Mouse (Mus musculus) erythroid progenitor cell, adult 5-6 weeks (primary cell): ENCODE measurements around the gene Itih1. TPM values are rescaled to one million over a fixed set of nuclear protein-coding genes. Genes with fewer than 3 reads are reported as not detected.

Source experiments
- ATAC-seq: replicated peaks from 2 replicates; pipeline ENCODE4 v1.8.0; 2016; ENCODE audit warnings: moderate number of reproducible peaks, mild to moderate bottlenecking, moderate TSS enrichment, inconsistent platforms; ENCODE audit not compliant: poor library complexity, low FRiP score, severe bottlenecking
- total RNA-seq, 2 experiments: library from RNA; stranded (forward) in 1 of 2; stranded (reverse) in 1 of 2; fragments of 150-400 nt in 1 of 2; fragments of 186-747, 209-891 nt in 1 of 2; gene quantifications; 2 replicates each; pipeline versions ENCODE4 v1.2.3 to v1.2.4; 2015 to 2017; ENCODE audit warnings: low replicate concordance in 2 of 2

Gene Itih1
- not detected in 2 replicates for total RNA-seq (2015; ENCODE audit: low replicate concordance)
- not detected in 2 replicates for total RNA-seq (2017; ENCODE audit: low replicate concordance)

DNA sequence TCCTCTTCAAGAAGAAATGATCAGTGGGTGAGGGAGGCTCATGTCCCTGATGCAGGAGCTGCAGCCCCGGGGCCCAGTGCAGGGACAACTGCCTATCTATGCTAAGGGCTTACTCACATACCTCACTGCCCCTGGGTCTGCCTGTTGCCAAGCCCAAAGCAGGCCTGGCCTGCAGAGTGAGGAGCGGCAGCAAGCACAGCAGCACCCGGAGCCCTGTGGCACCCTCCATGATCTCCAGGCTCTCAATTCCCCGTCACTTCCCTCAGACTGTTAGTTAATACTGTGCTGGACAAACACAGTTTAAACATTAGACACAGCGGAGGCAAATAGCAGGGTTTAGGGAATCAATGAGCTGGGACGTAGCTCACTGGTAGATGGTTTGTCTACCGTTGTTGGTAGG is at the start of gene Itih1:
Gene Itih1, minus strand, starts transcription at position 252 of the 400 bp plus-strand sequence.
- ATAC-seq: no peak

DNA sequence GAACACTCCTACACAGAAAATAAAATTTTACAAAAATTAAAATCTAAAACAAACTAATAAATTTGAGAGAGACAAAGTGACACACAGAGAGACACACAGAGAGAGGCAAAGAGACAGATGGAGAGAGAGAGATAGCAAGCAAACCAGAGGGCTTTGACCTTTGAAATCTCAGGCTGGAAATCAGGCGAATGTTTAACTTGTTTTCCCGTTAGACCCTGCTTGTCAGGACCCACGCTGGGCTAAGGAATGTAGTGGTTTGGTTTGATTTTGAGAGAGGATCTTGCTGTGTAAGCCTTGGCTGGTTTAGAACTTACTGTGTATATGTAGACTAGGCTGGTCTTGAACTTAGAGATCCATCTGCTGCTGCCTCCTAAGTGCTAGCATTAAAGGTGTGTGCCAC is 33.1 kb upstream of the Itih1 start:
- no peak for ATAC-seq

DNA sequence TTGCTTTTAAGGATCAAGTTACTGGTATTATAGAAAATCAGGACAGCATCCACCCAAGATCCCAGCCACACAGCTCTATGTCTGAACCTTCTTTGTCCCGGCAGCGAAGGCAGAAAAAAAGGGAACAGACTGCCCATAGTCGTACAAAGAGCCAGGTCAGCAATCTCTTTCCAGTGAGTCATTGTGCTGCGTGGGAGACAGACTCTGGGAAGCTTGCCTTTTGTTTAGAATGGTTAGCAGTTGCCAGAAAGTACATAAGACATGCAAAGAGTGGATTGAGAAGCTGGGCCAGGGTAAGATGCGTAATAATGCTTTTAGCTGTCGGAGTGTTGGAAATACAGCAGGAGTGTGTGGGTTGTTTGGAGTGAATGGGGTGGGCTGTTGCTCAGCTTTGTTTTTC is 31.1 kb upstream of the Itih1 start:
- ATAC-seq: no peak

DNA sequence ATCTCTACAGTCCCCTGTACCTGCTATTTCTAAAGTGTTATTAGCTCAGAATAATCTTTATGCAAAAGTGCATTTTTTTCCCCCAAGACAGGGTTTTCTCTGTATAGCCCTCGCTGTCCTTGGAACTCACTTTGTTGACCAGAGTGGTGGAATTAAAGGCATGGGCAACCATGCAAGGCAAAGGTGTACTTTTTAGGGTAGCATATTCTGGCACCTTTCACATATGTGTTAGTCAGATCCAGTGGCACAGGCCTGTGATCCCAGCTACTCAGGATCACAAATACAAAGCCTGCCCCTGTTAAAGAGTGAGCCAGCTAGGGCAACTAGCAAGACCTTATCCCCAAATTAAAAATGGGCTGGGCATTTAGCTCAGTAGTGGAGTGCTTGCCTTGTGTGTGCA is 17.3 kb upstream of the Itih1 start:
- ATAC-seq: no peak

DNA sequence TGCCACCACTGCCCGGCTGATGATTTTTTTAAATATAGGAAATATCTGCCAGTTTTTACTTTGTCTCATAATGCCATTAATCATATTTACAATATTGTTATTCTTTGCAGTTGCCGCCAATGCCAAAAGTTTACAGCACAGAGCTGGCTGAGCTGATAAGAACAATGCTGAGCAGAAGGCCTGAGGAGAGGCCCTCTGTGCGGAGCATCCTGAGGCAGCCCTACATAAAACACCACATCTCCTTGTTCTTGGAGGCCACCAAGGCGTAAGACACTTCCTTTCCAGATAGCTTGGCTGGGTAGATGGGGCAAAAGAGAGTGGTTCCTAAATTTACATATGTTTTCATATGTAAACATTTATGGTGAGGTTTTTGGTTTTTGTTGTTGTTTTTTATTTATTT is 15.9 kb upstream of the Itih1 start:
- peak; percentile 83 for ATAC-seq

DNA sequence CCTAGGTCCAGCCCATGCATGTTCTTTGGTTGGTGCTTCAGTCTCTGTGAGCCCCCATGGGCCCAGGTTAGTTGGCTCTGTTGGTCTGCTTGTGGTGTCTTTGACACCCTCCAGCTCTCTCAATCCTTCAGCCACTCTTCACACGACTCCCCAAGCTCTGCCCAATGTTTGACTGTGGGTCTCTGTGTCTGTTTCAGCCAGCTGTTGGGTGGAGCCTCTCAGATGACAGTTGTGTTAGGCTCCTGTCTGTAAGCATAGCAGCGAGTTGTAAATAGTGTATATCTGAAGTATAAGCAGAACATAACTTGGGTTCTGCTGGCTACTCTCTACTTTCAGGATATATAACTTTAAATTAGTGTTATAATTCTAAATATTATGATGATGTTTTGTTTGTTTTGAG is 15.4 kb upstream of the Itih1 start:
- ATAC-seq: peak; percentile 78

DNA sequence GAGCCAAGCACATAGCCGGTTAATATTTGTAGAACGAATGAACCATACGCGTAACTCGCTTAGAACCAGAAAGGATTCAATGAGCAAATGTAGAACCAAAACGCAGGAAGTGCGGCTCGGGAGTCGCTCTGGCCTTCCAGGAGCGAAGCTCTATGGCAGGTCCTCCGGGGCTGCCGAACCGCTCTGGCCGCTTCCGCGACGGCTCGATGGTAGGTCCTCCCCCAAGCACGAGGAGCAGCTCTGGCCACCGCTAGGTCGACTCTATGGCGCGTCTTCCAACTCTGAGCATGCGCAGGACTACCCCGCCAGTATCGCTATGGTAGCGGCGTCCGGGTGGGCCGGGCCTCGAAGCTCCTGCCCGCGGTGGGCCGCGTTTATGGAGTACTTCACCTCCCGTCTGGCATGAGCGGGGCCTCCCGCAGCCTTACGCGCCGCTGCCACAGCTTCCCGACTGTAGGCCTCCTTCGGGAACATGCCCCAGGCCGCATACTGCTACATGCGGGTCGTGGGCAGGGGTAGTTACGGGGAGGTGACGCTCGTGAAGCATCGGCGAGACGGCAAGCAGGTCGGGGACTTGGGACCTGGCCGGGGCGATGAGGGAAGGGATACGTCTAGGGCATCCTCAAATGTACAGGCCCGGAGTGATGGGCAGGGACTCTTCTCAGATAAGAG is 8.2 kb upstream of the Itih1 start, which contains the start of gene Nek4:
Gene Nek4, plus strand, starts transcription at position 224 of the 672 bp plus-strand sequence.
- peak; percentile 99 for ATAC-seq

DNA sequence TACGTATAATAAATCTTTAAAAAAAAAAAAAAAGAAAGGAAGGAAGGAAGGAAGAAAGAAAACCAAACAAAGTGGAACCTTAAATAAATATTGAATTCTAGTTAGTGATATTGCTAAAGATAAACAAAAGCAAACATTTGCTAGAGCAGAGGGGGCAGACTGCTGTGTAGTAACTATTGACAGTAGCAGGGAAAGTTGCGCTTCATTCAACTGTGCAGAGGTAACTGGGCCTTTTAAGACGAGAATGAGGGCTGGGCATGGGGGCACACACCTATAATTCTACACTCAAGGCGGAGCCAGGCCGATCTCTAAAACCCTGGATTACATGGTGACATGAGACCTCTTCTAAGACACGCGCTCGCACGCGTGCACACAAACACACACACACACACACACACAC is 6.9 kb upstream of the Itih1 start:
- no peak for ATAC-seq

DNA sequence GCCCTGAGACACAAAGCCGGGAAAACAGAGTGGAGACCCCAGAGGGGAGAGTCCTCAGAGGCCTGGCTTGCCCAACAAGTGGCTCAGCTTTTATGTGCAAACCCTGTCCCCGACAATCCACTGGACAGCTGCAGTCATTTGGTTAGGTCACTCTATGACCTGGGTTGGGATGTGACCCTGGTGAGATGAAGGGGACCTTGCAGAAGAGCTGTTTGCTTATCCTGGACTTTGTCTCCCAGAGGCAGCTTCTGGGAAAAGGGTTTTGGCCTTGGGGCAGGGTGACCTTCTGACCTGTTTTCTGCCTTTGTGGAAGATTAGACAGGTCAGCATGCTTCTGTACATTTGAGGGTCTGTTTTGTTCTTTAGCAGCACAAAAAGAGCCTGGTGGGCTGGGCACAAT is 1.7 kb upstream of the Itih1 start:
- no peak for ATAC-seq

DNA sequence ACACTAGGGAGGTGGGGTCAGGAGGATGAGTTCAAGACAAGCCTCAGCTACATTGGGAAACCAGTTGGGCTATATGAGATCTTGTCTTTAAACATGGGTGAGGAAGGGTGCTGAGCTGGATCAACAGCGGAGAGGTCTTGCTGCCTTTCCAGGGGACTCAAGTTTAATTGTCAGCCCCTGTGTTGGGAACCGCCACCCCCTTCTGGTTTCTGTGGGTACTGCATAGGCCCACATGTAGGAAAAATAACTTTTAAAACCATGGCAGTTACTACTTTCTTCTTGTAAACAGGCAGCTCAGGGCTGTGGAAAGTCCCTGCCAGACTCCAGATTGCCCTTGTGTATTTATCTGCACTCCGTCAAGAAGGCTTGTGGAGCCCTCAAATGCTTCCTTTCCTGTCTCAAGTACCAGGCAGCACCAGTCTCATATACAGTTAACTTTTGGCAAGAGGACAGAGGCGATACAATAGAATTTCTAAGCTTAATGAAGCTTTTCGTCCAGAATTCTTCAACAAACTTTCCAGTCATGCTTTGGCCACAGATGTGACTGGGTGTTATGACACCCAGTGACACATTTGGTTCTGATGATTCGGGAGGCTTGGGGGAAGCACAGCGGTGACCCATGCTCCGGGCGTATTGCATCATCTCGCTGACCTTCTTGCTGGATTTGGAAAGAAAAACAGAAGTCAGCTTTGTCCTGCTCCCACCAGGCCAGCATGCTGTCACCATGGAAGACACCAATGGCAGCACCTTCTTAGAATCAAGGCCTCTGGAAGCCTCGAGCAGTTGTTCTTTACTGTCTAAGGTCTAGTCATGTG is 978 bp upstream of the Itih1 start:
- ATAC-seq: peak; percentile 74

DNA sequence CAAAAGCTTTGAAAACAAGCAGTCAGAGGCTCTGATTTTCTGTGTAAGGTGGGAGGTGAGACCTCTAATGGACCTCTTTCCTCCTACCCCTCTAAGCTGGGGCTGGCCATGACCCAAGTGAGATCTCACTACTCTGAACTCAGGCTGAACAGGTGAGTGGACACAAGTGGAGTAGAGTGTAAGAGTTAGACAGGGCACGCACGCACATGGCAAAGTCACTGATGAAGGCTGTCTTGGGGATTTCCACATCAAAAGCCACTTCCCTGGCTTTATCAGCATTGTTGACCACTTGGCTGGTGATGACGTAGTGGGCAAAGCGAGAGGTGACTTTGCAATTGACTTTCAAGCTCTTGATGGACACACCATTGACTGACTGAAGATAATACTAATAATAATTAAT is 835 bp downstream of the Itih1 start:
- ATAC-seq: no peak

DNA sequence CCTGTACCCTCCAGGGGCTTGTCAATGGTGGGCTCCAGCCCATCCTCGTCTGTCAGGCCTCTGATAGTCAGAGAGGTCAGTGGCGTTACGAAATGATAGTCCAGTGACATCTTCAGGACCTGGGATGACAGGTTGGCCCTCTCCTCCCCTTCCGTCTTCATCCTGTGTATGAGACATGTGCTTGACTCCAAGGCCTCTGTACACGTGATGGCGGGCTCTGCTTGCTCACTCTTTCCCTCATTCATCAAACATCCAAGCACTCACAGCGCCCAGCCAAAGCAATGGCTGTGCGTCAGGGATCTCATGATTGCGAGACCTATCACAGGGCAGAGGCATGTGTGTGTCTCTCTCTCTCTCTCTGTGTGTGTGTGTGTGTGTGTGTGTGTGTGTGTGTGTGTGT is 9.7 kb downstream of the Itih1 start:
- ATAC-seq: no peak

DNA sequence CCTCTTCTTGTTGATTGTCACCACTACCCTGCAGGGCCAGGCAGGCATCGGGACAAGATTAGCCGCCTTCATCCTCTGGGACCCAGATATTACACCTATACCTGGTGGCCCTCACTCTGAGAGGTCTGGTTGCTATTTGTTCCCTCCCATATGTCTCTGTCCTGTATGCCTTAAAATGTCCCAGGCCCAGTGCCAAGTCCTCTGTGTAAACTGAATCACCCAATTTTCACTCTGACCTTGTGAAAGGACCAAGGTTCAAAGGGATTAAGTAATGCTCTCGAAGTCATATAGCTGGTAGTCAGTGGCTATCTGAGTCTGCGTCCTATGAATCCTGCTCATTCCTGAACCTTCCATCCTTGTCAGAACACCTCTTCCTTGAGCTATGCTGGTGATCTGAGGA is 12.7 kb downstream of the Itih1 start:
- ATAC-seq: no peak

DNA sequence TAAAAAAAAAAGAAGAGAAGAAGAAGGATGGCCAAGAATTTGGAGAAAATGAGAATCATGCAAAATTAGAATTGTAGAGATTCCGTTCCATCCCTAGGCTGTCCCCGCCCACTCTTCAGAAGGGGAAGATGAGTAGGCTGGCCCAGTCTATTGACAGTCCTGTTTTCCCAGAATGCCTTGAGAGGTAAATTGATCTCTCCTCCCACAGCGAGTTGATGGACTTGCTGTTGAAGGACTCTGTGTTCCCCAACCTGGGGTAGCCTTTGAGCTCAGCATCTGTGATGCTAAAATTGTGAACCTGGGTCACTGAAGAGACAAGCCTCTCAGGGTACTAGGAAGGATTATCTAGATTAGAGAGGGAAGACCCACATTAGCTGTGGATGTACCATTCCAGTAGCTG is 17.6 kb downstream of the Itih1 start:
- no peak for ATAC-seq

DNA sequence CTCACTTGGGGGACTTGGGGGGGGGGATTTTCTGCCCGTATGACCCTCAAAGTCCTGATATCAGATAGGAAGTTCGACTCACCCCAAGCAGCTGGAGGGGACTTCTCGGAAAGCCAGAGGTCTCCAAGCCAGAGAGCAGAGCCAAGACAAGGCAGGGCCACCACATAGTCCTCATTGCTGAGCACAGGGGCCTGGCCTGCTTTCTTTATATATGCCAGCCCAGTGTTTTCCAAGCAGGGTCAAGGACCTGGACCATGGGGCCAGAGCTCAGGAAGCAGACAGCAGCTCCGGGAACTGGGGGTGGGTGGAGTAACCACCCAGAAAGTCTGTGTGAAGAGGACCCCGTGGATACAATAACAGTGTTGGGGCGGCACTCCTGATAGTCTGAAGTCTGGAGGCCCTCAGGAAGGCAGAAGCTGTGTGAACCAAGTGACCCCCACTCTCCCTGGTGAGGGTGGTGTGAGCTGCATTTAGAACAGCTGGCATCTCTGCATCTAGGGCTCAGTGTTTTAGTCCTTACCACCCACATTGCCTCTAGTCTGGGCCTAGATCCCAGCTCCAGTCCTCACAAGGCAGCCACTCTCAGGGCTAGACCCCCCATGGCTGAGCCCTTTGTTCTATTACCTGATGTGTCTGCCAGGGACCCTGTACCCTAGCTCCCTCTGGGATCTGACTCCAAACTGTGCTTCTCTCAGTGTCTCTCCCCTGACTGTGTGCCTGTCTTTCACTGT is 19.5 kb downstream of the Itih1 start, which contains the start of gene Itih3:
Gene Itih3, minus strand, starts transcription at position 386 of the 731 bp plus-strand sequence.
- no peak for ATAC-seq

DNA sequence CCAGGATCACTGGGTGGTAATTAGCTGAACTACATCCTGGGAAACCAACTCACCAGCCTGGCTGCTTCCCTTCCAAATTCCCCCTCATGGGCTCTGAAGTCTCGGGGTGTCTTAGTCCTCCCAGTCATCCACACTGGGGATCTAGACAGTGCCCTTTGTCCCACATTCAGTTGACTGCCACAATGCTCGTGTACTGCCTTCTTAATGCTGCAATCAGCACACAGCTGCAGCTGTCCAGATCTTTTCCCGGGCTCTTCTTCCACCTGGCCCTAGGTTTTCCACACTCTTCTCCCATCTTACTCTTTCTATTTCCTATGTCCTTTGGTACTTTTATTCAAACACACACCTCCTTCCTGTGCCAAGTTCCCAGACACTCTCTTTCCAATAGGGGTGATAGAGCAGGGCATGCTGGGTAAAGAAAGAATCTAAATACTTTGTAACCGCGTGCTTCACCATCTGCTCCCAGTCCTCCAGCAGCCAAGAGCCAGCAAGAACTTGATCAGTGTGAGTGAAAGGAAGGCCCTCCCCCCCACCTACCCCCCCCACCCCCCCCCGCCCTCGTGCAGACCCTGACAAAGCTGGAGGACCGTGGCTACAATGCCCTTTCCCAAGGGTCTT is 20.9 kb downstream of the Itih1 start:
- no peak for ATAC-seq

DNA sequence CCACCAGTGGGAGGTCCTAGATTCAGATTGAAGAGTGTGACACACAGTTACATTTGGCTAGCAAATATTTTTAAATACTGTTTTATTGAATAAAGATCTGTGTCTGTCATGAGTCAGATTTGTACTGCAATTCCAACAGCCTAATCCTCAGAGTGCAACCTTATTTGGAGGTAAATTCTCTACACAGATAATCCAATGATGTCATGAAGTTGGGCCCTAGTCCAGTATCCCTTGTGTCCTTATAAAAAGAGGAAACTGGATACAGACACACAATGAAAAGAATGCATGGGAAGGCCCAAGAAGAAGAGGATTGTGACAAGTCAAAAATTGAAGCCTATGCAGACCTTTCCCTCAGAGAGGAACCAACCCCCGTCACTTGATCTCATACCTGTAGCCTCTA is 26.6 kb downstream of the Itih1 start:
- ATAC-seq: no peak

DNA sequence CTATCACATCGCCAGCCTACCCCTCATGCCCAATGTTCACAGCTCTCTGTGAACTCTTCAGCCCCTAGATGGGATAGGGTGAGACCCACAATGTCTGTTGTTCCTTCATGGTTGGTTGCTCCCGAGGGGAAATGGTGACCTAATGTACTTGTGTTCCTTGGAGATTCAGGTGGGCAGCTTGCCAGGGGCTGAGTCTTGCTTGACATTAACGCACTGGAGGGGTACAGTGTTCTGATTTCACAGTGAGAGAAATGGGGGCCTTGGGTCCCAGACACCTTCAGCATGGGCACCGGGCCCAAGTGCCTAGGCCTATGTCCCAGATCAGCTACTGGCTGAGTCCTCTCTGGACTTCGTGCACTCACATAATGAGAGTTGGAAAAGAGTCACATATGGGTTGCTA is 29.7 kb downstream of the Itih1 start:
- ATAC-seq: no peak

DNA sequence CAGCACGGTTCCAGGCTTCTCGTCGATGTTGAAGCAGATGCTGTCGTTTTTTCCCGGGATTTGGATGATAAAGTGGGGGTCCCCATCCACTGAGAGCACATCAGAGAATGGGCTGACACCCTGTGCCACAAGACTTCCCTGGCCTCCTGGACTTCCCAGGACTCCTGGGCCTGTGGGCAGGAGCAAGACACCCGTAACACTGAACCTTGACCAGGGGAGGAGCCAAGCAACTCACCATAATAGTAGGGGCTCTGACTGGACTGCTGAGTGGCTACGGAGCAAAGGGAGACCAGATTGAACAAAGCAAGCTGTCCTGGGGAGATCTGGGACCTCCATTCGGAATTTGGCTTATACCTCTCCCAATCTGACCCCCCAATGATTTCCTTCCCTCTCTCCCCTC is 30.4 kb downstream of the Itih1 start:
- ATAC-seq: no peak

DNA sequence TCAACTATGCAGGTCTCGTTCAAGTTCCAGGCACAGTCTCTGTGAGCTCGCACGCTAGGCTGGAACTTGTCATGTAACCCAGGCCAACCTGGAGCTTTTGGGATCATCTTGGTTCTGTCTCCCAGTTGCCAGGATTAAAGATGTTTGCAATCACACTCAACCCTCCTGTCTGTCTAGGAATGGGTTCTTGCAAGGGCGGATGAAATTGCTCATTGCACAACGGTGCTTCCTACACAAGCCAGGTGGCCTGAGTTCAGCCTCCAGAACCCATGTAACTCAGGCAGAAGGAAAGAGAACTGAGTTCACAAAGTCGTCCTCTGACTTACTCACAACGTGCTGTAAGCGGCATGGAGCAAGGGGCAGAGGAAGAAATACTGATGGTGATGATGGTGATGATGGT is 31.9 kb downstream of the Itih1 start:
- no peak for ATAC-seq
